Mouse (Mus musculus) ovary, postnatal 14 days (tissue): Measurements from ENCODE around the gene Cox11.

Source experiments
- DNase-seq: peaks from one replicate; pipeline ENCODE4 v3.0.0; 2022; ENCODE audit warnings: low spot score

Cox11 gene

DNA sequence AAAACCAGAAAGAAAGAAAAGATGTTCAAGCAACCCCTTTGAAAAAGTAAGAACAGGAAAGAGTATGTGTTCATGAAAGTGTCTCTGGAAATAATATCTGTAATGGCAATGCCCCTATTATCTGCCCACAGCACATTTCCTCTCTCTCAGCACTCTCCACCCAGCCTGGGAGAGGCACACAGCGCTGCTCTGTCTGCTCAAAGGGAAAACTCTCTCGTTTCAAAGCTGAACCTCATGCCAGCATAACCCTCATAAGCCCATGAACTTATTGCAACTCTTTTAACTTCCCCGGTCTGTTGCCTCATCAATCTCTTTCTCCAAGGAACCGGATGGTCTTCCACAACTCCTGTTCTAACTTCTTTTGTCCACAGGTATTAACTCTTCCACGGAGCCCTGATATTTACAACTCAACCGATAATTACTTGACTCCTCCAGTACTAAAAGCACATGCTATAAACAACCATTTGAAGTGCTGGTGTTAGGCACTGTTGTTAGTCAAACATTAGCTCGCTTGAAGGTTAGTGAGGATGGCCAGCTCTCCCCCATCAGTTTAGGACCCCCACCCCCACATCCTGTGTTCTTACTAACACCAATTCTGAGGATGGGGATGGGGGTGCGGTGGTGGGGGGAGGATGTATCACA is 26.5 kb downstream of the Cox11 start:
- DNase-seq = no peak

DNA sequence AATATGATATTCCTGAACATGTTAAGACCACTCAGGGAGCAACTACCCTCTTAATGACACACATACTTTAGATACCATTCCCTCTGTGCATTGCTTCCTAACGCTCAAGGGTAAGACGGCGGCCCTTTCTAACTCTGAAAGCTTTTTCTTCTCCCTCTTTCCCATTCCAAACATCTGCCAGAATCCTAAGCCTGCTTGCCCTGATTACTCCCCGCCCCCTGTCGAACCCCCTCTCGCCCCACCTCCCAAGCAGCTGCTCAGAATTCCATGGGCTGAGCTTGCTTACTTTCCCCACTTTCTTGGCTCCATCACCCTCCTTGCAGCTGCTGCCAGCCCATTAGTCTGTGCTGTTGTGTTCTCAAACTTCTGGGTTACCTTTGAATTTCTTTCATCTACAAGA is 27.2 kb downstream of the Cox11 start:
- no peak for DNase-seq

DNA sequence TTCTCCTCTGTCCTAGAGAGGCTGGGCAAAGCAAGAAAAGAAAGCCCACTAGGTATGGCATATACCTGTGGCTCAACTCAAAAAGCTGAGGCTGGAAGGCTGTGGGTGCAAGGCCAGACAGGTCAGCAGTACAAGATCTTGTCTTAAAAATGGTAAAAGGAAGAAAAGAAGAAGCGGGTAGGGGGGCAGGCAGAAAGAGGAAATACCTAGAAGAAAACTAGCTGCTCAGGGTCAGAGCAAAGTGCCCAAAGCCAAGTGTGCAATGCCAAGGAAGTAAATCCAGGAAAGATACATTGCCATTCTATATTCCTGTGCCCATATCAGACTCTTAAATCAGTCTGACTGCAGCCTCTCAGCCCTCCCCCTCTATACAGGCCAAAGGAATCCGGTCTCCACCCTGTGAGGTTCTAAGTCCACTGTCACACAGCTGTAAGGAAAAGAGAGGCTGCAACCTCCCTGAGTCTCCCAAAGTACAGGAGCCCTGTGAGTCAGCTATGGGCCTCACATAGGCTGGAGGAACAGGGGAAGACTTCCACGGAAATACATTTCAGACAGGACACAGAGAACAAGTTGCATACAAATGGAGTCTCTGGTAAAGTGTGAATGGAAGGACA is 28.3 kb downstream of the Cox11 start:
- DNase-seq = no peak

DNA sequence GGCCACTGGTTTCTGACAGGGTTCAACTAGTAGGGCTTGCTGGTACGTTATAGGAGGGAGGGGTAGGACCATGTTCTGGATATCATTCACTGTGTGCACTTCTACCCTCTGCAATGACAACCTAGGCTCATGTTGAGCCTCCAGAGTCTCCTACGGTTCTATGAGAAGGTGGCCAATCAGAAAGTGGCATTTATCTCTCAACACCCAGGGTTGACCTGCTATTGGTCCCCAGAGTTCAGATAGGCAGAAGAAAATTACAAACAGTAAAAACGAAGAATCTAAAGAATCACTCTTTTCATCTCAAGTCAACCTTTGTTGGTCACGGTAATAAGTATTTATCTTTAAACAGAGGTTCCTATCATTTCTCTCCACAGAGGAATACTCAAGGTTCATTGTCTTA is 28.9 kb downstream of the Cox11 start:
- DNase-seq = no peak

DNA sequence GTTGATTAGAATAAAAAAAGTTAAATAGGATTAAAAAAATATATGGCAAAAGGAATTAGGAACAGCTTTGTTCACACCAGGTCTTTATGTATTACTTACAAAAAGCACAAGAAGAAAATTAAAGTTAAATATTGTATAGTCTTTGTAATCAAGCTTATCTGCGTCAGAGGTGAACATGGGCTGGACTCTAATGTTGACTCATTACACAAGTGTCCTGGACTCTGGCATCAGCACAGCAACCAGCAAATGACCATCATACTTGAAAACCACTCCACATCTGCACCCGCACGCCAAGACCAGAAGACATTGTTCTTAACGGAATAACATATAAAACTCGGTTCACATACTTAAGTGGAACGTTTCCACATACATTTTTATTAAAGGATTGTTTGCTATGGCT is 29.4 kb downstream of the Cox11 start:
- no peak for DNase-seq

DNA sequence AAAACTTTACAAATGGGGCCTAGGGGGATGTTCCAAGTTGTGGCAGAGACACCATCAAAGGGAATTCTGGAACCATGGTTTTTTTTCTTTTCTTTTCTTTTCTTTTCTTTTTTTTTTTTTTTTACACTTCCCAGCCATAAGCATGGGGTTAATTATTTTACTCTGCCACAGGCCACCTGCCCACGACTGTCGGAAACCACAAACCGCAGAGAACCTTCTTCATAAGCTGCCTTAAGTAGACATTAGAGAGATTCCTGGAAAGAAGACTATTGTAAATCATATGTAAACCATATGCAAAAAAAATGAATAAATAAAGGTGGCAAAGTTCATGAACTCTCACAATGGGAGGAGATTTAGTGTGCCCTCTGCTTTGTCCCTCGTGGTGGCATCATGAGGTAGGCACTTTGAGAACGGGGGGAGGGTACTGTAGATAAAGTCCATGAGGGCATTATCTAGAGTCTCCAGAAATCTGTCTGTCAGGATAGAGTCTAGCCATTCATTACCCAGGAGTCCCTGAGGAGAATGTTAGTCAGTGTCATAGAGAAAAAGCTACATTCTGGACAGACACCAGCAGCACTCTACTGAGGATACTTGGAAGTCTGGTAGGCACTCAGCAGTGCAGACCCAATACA is 37.6 kb downstream of the Cox11 start:
- DNase-seq = no peak

DNA sequence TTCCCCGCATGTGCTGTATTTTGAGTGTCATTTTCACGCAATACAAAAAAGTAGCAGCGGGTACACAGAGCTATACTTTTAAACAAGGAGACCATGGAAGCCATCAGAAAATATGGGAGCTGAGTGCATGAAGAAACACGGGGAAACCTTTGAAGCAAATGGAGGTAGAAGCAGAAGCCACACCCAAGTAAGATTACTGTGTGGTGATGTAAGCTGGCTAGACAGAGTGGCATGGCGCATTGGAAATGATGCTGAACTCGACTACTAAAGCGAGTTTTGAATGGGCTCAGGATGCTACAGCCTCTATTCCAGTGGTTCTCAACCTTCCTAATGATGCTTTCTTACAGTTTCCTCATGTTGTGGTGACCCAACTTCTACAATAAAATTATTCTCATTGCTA is 39.1 kb downstream of the Cox11 start:
- no peak for DNase-seq

DNA sequence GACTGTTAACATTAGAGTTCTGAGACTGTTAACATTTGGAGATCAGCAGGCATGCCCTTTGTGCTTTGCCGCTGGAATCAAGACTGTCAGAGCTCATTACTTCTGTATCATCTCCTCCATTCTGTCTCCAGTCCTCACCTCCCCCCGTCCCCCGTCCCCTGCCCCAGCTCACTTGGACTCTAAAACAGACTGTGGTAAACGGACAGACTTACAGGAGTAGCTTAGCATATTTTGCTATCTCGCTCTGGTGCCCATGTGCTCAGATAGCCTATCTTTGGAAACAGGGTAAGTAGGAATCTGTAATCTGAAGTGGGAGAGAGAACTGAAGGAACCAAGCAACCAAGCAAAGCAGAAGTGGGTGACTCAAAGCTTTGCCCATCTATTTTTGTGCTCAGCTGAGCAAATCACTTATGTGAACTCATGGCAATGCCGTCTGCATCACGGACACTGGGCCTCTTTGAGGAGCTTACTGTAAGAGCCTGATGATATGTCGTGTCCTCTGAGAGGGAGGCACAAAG is 39.9 kb downstream of the Cox11 start:
- no peak for DNase-seq

DNA sequence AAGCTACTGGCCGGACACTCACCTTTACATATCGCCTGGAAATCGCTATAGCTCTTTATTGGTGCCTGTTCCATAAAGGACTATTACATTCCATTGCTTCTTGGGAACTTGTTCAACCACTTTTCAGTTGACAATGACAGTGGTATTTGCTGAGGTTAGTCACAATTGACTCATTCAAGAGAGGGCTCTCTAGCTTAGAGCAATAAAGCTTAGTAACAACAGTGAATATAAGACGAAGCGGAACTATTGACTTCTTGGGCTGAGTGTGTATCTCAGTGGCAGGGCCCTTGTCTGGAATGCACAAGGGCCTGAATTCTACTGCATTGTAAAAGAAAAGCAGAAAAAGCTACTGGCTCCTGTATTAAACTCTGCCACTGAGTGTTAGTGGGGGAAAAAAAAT is 40.6 kb downstream of the Cox11 start:
- DNase-seq = no peak

DNA sequence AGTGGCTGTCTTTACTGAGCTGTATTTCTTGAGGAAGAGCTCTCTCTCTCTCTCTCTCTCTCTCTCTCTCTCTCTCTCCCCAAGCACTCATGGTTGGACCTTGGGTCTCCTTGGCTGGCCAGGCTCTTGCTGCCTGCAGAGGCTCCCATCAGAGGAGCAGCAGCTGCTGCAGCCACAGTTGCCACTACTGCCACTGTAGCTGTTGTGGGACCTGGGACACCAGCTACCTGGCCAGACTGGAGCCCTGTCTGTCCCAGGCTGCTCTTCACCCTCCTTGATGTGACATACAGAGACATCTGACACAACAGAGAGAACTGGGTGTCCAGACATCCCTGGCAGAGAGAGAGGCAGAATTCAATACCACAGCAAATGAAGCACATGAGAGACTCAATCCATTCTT is 43.2 kb downstream of the Cox11 start:
- no peak for DNase-seq

DNA sequence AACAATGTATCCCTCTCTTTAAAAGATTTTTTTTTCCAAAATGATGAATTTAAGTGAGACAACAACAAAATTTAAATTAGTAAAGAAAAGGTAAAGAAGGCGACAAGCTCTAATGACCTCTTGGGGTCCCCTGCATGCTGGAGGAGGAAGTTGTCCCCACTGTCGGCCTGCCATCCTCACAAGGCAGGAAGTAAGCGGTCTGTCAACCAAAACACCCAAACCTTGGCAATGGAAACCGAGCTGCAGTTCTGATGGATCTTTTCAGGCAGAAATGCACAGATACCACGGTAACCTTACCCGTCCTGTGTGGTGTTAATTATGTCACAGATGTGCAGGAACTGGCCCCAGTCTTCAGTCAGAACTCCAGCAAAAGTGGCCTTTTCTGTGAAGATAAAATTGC is 46.8 kb downstream of the Cox11 start:
- DNase-seq = no peak

DNA sequence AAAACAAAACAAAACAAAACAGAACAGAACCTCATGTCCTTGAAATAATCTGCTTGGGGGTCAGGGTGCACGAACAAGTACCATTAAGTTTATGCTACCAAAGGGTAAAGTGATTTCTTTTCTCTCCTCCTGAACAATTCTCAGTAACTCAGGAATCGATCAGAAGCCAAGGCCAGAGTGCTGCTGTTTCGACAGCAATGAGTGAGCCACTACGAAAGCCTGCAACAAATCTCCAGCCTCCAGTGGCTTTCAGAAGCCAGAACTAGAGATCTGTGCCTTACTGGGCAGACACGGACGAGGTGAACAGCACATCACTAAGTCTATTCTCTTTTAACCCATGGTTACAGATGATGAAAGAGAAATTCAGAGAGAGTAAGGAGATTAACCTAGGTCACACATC is 47.2 kb downstream of the Cox11 start:
- DNase-seq = no peak

DNA sequence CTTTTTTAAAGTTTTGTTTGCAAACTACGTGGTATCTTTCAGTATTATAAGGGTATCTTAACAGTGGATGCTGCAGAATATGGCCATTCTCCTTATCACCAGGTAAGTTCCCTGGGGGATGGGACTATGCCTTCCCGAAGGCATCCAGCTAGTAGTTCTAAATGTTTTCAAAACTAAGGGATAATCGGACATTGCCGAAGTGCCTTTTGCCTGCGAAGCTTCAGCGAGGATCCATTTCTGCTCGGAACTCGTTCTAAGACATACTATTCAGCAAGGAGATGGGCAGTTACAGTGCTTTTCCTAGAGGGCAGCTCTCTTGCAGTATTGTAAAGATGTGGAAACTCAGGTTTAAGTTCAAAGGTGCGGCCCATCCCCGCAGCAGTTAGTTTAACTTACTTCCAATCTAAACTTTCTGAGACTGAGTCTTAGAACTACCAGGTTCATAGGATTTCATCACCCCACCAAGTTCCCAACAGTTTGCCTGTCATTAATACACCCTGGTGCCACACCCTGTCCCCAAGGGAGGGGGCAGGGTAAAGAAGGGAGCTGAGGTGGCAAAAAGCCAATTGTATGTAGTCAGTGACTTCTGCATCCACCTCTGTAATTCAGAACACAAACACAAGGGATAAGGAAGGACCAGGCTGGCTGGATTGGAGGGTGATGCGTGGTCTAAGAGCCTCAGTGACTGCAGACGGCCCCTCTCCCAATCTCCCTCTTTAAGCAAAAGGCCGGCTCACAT is 48.5 kb downstream of the Cox11 start:
- DNase-seq = no peak

DNA sequence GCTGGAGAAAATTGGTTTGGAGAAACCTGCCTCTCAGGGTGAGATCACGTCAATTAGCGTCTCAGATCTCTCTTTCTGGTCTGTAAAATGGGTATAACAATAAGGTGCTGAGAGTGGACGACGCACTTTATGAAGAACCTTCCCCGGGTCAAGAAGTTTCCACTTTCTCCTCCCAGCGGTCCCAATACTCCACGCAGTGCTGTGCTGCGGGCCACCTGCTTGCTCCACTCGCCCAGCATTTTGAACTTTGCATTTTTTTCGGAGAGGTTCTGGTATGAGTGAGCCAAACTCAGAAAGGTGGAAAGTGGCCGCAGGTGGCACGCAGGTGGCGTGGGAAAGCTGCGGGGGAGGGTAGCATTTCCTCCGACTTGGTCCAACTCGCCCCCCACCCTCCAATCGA is 49.1 kb downstream of the Cox11 start:
- DNase-seq = no peak

DNA sequence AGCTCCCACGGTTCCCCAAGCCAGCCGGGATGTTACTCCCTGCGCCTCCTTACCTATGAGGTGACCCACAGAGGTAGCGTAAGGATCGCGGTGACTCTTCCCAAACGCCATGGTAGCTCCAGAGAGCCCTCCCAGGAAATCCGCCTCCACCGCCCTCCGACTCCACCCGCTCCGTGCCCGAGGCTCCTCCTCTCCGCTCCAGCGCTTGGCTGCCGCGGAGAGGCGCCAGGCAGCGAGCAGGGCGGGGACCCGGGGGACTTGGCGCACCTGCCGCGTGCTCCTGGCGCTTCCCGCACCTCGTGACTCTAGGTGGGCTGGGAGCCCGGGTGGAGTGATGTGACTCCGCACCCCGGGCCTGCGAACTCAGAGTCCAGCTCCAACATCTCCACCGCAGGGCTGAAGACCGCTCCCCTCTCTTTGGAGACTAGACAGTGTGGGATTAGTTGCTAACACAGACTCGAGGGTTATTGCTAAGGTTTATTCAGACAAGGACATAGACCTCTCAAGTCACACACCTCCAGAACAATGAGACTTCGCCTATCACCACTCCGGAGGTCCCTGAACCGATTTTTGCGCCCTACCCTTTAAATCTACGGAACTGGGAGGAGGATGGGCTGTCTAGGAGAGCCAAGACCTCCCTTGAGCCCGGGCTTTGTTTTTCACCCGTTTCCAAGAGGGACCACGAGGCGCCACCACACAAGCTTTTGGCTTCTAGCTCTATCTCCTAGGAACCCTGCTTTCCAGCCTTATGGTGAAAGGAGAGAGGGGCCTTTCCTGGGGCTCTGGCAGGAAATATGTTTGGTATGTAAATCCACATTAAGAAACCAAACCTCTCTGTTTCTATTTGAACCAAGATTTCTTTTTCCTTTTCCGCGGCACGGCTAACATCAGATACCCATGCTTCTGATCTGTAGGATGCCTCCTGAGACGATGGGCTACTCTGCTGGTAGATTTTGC is 49.8 kb downstream of the Cox11 start, which contains the start of gene Tom1l1:
Tom1l1 (minus strand) TSS at position 907 of the 957 bp plus-strand sequence.
- peak; percentile 63 for DNase-seq

DNA sequence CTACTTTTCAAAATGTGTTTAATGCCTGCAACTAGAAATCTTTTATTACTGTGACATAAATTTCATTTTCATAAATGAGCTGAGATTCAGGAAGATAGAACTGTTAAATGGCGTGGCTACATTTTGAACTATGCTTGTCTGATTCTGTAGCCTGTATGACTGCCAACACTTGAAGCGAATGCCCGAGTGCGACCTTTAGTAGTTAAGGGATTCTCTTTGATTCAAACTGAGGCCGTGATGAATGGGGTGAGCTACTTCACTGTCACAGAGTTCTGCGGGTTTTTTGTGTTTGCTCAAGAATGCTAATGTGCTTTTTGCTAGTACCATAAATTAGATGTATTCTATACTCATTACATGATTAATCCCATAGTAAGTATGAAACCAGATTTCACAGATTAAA is 52.4 kb downstream of the Cox11 start:
- DNase-seq = no peak

DNA sequence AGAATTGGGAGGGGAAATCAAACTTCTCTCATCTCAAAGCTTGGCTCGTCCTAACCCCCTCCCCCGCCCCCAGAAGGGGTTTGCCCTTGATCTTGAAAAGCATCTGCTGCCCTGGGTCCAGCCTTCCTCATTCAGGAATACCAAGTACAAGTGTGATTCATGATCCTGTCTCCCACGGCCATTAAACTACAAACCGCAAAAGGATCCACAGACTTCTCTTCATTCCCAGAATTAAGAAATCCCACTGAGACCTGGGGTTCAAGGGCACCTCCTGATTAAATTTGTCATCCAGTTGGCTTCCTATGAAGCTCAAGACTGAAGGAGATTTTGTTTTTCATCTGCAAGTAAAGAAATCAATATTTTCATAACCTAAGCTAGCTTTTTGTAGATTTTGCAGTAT is 56.2 kb downstream of the Cox11 start:
- no peak for DNase-seq
